Mouse (Mus musculus) midbrain, embryonic 12.5 days (tissue): ENCODE measurements around the gene Tlk1. TPM values are rescaled to one million over a fixed set of nuclear protein-coding genes. Genes with fewer than 3 reads are reported as not detected.

Source experiments
- ATAC-seq: fragments of 200-750 bp; cut with Nextera tagmentation; 2 replicates; pipeline ENCODE4 v1.8.0; 2017; ENCODE audit warnings: low read depth, moderate TSS enrichment, moderate library complexity; ENCODE audit not compliant: low FRiP score
- H3K27ac ChIP-seq: fragments of 300-500 bp; sonication (generic); replicated peaks from 2 replicates; pipeline ENCODE4 v1.5.1; 2016; ENCODE audit warnings: mild to moderate bottlenecking
- H3K27me3 ChIP-seq: fragments of 300-500 bp; sonication (generic); 2 replicates; pipeline ENCODE4 v1.6.1; 2016; ENCODE audit warnings: mild to moderate bottlenecking
- H3K36me3 ChIP-seq: fragments of 300-500 bp; sonication (generic); 2 replicates; pipeline ENCODE4 v1.6.1; 2016
- H3K4me1 ChIP-seq: fragments of 300-500 bp; sonication (generic); 2 replicates; pipeline ENCODE4 v1.6.1; 2016
- H3K4me2 ChIP-seq: fragments of 300-500 bp; sonication (generic); replicated peaks from 2 replicates; pipeline ENCODE4 v1.6.1; 2016; ENCODE audit warnings: mild to moderate bottlenecking, moderate library complexity
- H3K4me3 ChIP-seq: fragments of 300-500 bp; sonication (generic); 2 replicates; pipeline ENCODE4 v1.5.1; 2016; ENCODE audit warnings: mild to moderate bottlenecking
- H3K9ac ChIP-seq: fragments of 300-500 bp; sonication (generic); replicated peaks from 2 replicates; pipeline ENCODE4 v1.6.1; 2016; ENCODE audit warnings: mild to moderate bottlenecking, moderate library complexity
- H3K9me3 ChIP-seq: fragments of 300-500 bp; sonication (generic); 2 replicates; pipeline ENCODE4 v1.6.1; 2016; ENCODE audit warnings: mild to moderate bottlenecking
- WGBS: fragments of 180-500 bp; shearing (Covaris S2); methylation state at CpG from one replicate; pipeline ENCODE4 v1.1.7; 2016; 5-methylcytosine and 5-hydroxymethylcytosine counted together
- polyA plus RNA-seq: library from polyadenylated mRNA; unstranded; fragments of >200 nt; fragmentation: Nextera tagmentation; extraction: Ambion mirVana; gene quantifications from 2 replicates; pipeline ENCODE4 v1.2.1, GENCODE M21; 2016

Tlk1 gene
- polyA plus RNA-seq, 1 experiment from 2014 or later, result 35.4 TPM

DNA sequence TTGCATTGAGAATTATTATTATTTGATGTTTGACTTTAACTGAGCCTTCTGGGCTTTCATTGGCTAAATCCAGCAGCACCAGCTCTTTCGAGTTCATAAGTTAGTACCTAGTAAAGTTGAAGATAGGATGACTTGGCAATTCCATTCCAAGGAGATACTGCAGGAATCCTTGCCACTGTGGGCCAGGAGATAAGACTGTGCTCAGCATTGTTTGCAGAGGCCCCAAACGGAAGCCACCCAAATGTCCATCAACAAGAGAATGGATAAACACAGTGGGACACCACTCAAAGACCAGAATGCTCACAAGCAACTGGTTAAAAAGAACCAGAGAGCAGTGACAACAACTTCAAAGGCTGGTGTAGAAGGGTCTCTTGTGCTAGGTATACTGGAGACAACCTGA, 5.2 kb upstream of the Tlk1 start:
- no peak overlapping the region for H3K4me2 ChIP-seq
- H3K36me3 ChIP-seq, result no peaks in the 10 kb centered on the region
- no peak for ATAC-seq
- no peak overlapping the region for H3K27ac ChIP-seq
- H3K9me3 ChIP-seq, result no peaks in the 10 kb centered on the region
- H3K9ac ChIP-seq, result no peak overlapping the region
- H3K27me3 ChIP-seq, result no peaks in the 10 kb centered on the region
- 57% methylated on average over 2 of the region's 2 CpGs for WGBS
- H3K4me3 ChIP-seq, result no peak overlapping the region
- 0 out of 2 replicates have a peak, but pooled peaks cover 2% of the 10 kb centered on the region for H3K4me1 ChIP-seq

DNA sequence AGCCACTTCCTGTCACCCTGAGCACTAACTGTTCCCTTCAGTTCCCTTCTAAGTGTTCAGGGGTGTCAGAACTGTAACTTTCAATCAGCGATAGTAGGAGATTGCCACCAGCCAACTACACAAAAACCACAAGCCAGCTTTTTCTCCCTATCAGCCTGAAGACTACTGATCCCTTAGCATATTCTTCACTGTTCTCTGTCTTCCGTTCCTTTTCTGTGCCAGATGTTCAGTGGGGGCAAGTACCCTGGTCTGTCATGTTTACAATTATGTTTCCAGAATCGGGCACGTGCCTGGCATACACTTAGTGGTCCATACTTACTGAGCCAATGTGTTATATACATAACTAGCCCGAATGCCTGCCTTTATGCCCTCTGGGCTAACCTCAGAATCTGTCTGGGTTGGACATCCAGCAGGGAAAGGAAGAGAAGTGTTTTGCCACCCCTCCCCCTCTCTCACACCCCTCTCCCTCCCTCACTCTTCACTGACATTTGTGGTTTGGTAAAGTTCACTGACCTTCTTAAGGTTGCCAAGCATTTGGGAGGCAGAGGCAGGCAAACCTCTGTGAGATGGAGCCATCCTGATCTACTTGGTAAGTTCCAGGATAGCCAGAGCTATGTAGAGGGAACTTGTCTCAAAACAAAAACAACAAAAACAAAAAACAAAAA, 4.5 kb upstream of the Tlk1 start:
- 93% methylated on average over 5 of the region's 5 CpGs for WGBS
- ATAC-seq, result no peak
- no peaks in the 10 kb centered on the region for H3K9me3 ChIP-seq
- H3K9ac ChIP-seq, result no peak overlapping the region
- no peak overlapping the region for H3K27ac ChIP-seq
- H3K4me3 ChIP-seq, result no peak overlapping the region
- no peak overlapping the region for H3K4me2 ChIP-seq
- H3K27me3 ChIP-seq, result no peaks in the 10 kb centered on the region
- H3K36me3 ChIP-seq, result no peaks in the 10 kb centered on the region
- H3K4me1 ChIP-seq, result 0 out of 2 replicates have a peak, but pooled peaks cover 2% of the 10 kb centered on the region

DNA sequence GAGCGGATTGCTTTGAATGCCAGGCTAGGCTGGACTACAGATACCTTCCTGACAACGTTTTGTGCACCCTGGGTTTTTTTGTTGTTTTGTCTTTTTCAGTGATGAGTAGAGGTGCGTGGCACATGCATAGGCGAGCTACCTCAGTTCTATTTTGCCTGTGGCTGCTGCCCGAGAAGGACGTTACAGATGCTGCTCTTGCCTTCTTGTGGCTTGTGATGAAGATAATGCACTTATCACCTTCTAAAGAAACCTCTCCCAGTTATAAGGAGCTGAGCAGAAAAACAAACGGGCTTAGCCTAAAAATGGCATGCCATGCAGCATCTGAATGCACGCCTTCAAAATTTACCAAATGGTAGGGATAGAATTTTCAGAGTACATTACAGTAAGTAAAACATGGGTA, 2.3 kb upstream of the Tlk1 start:
- Histone ChIP-seq H3K9me3 (no peaks in the 10 kb centered on the region), H3K27me3 (no peaks in the 10 kb centered on the region), H3K9ac (no peak overlapping the region), H3K36me3 (no peaks in the 10 kb centered on the region), H3K4me3 (no peak overlapping the region), H3K4me2 (no peak overlapping the region), H3K27ac (no peak overlapping the region), H3K4me1 (peaks cover 5% of the 10 kb centered on the region; the same call in 1 of the 2 replicates)
- ATAC-seq, result no peak
- 82% methylated on average over 8 of the region's 8 CpGs for WGBS

DNA sequence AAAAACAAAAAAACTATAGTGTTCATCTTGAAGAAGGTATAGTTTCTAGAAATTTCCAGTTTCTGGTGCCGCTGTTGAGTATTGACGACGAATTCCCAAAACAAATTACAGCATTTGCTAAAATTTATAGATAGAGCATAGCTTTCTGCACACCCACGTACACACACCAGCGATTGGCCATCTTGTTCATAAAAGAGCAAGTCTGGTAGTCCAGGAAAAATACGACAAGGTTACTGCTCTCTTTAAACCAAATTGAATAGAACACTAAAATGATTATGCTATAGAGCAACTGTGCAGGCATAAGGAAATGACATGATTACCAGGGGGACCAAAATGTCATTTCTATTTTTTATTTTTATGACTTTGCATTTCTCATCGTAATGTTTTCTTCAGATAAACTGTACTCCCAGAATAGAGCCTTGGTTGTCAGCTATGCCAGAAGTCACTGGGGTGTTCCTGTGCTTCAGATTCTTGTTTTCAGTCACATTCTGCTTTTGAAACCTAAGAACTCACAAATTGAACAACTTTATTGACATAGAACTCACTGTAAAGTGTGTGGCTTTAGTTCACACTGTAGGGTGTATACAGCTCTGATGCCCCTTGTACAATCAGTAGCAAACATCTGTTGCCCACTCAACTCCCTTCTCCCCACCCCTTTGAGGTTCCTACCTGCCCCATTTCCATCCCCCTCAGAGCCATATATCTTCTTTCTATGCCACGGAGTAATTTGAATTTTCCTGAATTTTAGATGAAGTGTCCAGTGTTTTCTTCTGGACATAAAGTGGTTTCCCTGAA, 1.1 kb upstream of the Tlk1 start:
- Histone ChIP-seq H3K9ac (no peak overlapping the region), H3K4me1 (peaks cover 9% of the 10 kb centered on the region), H3K4me2 (peak overlapping the region; percentile 12), H3K9me3 (no peaks in the 10 kb centered on the region), H3K27me3 (no peaks in the 10 kb centered on the region), H3K27ac (no peak overlapping the region), H3K36me3 (no peaks in the 10 kb centered on the region), H3K4me3 (no peak overlapping the region)
- 78% methylated on average over 8 of the region's 8 CpGs for WGBS
- ATAC-seq, result no peak

DNA sequence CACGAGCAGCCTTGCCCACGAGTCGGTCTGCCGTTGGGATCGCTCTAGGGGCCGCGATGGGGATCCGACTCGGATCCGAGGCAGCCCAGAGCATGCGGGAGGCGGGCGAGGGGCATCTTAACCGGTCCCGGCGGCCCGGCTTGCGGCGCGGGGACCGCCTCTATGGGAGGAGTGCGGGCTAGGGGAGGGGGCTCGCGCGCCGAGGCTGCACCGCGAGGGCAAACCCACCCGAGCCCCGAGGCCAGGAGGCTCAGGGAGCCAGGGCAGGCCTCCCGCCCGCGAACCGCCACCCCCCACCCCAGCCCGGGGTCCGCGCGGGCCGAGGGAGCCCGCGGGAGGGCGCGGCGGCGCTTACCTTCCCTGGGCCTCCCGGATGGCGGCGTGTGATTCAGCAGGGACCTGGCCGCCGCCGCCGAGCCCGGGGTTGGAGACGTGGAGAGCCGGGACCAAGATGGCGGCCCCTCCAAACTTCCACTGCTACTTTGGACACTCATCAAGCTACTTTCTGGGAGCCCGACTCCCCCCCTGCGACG, 624 bp downstream of the Tlk1 start:
- no peaks in the 10 kb centered on the region for H3K9me3 ChIP-seq
- peak overlapping the region; percentile 100 for H3K27ac ChIP-seq
- peak; percentile 80 for ATAC-seq
- H3K27me3 ChIP-seq, result no peaks in the 10 kb centered on the region
- H3K36me3 ChIP-seq, result no peaks in the 10 kb centered on the region
- peak overlapping the region; percentile 91 for H3K4me3 ChIP-seq
- H3K4me2 ChIP-seq, result peak overlapping the region; percentile 62
- H3K4me1 ChIP-seq, result peaks cover 9% of the 10 kb centered on the region
- 0% methylated on average over 36 of the region's 59 CpGs for WGBS
- peak overlapping the region; percentile 96 for H3K9ac ChIP-seq

DNA sequence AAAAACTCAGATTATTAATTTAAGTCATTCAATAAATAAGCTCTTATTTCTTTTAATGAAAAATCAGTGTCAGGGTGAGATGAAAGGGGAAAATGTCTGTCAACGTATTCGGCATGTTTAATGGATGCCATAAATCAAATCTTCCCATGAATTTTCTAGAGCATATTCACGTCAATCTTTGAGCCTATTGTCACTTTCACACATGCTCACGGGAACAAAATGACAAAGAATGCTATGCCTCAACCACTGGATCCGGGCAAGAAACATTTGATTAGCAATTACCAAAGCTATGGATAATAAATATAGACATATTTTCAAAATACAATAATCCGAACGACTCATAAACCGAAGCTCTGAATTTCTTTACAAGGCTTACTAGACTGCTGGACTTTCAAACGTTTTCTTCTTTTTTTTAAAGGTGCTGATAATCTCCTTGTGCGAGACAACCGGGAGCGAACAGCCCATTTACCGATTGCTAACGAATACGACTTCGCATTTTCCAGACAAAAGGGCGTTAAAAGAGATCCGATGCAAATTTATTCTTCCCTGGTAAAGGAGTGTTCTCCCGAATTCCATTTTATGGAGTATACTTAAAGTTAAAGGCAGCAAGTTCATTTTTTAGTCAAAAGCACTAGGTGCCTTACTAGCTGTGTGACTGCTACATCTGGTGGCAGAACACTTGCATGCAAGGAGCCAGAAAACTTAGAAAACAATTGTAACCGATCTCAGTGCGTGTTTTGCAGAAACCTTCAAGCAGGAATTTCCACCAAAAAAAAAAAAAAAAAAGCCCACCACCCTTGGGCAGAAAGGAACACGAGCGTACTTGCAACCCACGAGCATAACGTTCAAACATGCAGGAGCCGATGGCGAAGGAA, 1.4 kb downstream of the Tlk1 start:
- ATAC-seq, result no peak
- Histone ChIP-seq H3K4me2 (peak overlapping the region; percentile 62), H3K4me3 (peak overlapping the region; percentile 91), H3K36me3 (no peaks in the 10 kb centered on the region), H3K4me1 (peaks cover 9% of the 10 kb centered on the region), H3K27ac (peak overlapping the region; percentile 100), H3K9me3 (no peaks in the 10 kb centered on the region), H3K27me3 (no peaks in the 10 kb centered on the region), H3K9ac (peak overlapping the region; percentile 96)
- 1% methylated on average over 27 of the region's 27 CpGs for WGBS

DNA sequence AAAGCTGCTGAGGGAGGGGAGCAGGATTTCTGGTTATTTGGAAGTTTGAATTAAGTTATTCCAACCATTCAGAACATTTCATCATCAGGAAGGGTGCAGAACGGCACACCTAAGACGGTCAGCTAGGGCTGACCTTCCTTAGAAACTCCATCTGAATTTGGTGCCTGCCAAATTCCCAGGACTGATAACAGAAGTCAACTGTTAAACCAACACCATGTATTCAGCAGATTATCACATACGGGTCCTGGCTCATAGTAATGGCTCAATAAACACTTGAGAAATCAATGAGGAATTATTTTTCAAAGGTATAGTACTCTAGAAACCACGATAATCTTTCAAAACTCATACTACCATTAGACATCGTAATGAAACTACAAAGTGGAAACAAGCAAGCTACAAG, 2.1 kb downstream of the Tlk1 start:
- Histone ChIP-seq H3K4me2 (peak overlapping the region; percentile 62), H3K36me3 (no peaks in the 10 kb centered on the region), H3K27me3 (no peaks in the 10 kb centered on the region), H3K4me1 (peaks cover 9% of the 10 kb centered on the region), H3K4me3 (peak overlapping the region; percentile 91), H3K9me3 (no peaks in the 10 kb centered on the region), H3K27ac (no peak overlapping the region), H3K9ac (peak overlapping the region; percentile 32; the same call in 1 of the 2 replicates)
- 44% methylated on average over 5 of the region's 5 CpGs for WGBS
- ATAC-seq, result no peak

DNA sequence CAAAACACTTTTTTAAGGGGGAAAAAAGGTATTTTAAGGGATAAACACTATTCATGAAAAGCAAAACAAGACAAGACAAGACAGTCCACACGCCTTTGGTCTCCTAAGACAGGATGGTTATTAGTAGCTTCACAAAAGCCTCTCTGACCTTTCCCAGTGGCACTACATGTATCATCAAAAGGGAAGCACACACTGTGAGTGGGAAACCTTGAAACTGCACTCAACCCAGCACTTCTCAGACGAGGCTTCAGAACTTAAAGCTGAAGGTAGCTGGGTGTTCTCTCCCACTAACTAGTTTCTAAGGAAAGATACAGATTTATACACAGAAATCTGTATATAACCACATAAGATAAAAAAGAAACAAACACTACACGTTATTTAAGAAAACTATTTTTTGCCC, 8.6 kb downstream of the Tlk1 start:
- H3K9ac ChIP-seq, result no peak overlapping the region
- H3K9me3 ChIP-seq, result no peaks in the 10 kb centered on the region
- no peak overlapping the region for H3K4me2 ChIP-seq
- H3K27ac ChIP-seq, result no peak overlapping the region
- H3K4me1 ChIP-seq, result peaks cover 2% of the 10 kb centered on the region; the same call in 1 of the 2 replicates
- no peaks in the 10 kb centered on the region for H3K36me3 ChIP-seq
- ATAC-seq, result no peak
- H3K4me3 ChIP-seq, result no peak overlapping the region
- H3K27me3 ChIP-seq, result no peaks in the 10 kb centered on the region
- 65% methylated on average over 3 of the region's 3 CpGs for WGBS

DNA sequence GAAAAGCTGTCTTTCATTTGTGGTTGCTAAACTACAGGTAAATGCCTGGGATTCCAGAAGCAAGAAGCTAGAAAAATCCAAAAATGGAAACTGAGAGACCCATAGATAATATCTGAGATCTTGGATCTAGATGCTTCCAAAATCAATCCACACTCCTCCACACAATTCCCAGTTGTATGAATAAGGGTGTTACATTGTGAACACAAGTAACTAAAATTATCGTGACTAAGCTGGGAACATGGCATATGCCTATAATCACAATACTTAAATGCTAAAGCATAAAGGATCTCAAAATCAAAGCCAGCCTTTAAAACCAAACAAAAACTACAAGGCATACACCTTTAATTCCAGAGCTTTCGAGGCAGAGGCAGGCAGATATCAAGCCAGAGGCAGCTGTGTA, 9.5 kb downstream of the Tlk1 start:
- Histone ChIP-seq H3K27me3 (no peaks in the 10 kb centered on the region), H3K9me3 (no peaks in the 10 kb centered on the region), H3K4me1 (0 out of 2 replicates have a peak, but pooled peaks cover 6% of the 10 kb centered on the region), H3K9ac (no peak overlapping the region), H3K4me3 (no peak overlapping the region), H3K27ac (no peak overlapping the region), H3K36me3 (no peaks in the 10 kb centered on the region), H3K4me2 (no peak overlapping the region)
- WGBS, result 93% methylated on average over 2 of the region's 2 CpGs
- ATAC-seq, result no peak

DNA sequence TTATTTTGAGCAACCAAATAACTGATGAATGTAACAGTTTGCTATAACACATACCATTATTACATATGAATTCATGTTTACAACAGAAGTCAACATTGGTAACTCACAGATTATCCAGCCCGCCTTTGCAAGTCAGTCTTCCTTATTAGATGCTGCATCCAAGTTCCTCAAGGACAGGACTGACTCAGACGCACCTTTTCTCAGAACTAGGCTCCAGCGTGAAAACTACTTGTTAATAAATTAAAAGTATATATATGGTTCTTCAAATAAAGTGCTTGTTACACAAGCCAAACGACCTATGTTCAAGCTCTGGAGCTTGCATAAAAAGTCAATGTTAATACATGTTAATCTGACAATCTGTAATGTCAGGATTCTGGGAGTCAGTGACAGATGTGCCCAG, 11.9 kb downstream of the Tlk1 start:
- 84% methylated on average over 4 of the region's 4 CpGs for WGBS
- no peak for ATAC-seq
- H3K9me3 ChIP-seq, result no peaks in the 10 kb centered on the region
- no peaks in the 10 kb centered on the region for H3K36me3 ChIP-seq
- no peaks in the 10 kb centered on the region for H3K27me3 ChIP-seq
- H3K4me2 ChIP-seq, result no peak overlapping the region
- H3K27ac ChIP-seq, result no peak overlapping the region
- 0 out of 2 replicates have a peak, but pooled peaks cover 6% of the 10 kb centered on the region for H3K4me1 ChIP-seq
- H3K9ac ChIP-seq, result no peak overlapping the region
- H3K4me3 ChIP-seq, result no peak overlapping the region

DNA sequence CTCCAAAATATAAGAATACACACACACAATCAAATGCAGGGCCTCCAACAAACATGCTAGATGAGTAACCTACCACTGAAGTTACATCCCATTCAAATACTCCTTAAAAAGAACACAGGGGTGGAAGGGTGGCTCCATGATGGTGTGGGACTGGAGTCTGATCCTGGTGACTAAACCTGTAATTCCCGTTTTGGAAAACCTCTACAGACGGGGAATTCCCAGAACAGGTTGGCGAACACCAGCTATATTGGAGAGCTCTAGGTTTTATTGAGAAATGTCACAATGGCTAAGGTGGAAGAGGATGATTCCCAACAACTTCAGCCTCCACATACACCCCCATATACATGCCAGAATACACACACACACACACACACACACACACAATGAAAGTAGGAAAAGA, 14.1 kb downstream of the Tlk1 start:
- no peak overlapping the region for H3K27ac ChIP-seq
- no peak overlapping the region for H3K4me2 ChIP-seq
- H3K4me1 ChIP-seq, result 0 out of 2 replicates have a peak, but pooled peaks cover 6% of the 10 kb centered on the region
- H3K36me3 ChIP-seq, result no peaks in the 10 kb centered on the region
- H3K9ac ChIP-seq, result no peak overlapping the region
- WGBS, result 84% methylated on average over 3 of the region's 3 CpGs
- ATAC-seq, result no peak
- H3K4me3 ChIP-seq, result no peak overlapping the region
- no peaks in the 10 kb centered on the region for H3K27me3 ChIP-seq
- H3K9me3 ChIP-seq, result no peaks in the 10 kb centered on the region
